Comparison of ENCODE assay signal across 23 mouse cellular contexts in the genomic region with DNA sequence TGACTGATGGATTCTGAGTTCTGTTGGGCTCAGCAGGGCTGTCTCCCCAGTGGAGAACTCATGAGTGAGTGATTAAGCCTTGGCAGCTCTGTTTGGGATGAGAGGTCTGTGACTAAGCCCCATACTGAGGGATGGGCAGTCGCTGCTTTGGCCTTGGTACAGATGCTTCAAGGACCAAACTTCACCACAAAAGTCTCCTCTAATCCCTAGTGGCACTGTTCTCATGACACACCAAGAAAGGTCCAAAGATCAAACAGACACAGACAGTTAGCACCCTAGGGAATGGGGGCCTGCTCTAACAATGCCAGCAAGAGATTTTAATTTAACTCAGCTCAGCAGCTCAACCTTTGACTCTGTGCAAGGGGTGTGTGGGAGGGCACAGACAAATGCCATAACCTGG. TPM values are rescaled to one million over a fixed set of nuclear protein-coding genes. Genes with fewer than 3 reads are reported as not detected.
A peak's percentile ranks its signal among the peaks of the same experiment; 100 is the strongest.
DNase-seq lines count a peak whose midpoint lies in the region; ATAC-seq and TF ChIP-seq lines count a peak whose summit lies in the region.
"Had no signal": no experiment of that assay in that cellular context is flagged by ENCODE, and none has a peak within 500 bp of the region (broad histone marks: within the 10 kb centered on the region; RNA-seq: fewer than 3 reads in every experiment).

No protein-coding gene starts in this region.

- H3K27me3 ChIP-seq in liver, embryonic 13.5 days: no peaks in the 10 kb centered on the region
- no peaks in the 10 kb centered on the region for H3K27me3 ChIP-seq in liver, embryonic 15.5 days
- no peaks in the 10 kb centered on the region for H3K27me3 ChIP-seq in hindbrain, embryonic 11.5 days (ENCODE audit: control insufficient read depth, insufficient read depth, low read length)
- no peaks in the 10 kb centered on the region for H3K27me3 ChIP-seq in forebrain, postnatal 0 days (ENCODE audit: insufficient read depth, low read length)
- H3K27me3 ChIP-seq: neural tube, embryonic 12.5 days; Patski had no signal

- H3K27ac ChIP-seq in liver, embryonic 13.5 days: peak overlapping the region; percentile 7
- H3K27ac ChIP-seq in liver, embryonic 15.5 days (replicated peaks): peak overlapping the region; percentile 56
- H3K27ac ChIP-seq in hindbrain, embryonic 11.5 days (ENCODE audit: low read depth, low read length): no peak overlapping the region
- no peak overlapping the region for H3K27ac ChIP-seq in forebrain, postnatal 0 days (ENCODE audit: low read depth, low read length)
- H3K27ac ChIP-seq: embryonic facial prominence, embryonic 10.5 days; heart, embryonic 10.5 days; neural tube, embryonic 12.5 days had no signal

- no peak for DNase-seq in liver, embryonic 13.5 days
- DNase-seq in liver: no peak
- peak; percentile 55 for DNase-seq in adrenal gland, postnatal 14 days
- DNase-seq in kidney, adult 8-10 months: peak; percentile 72 to 88
- no peak for DNase-seq in hindbrain, embryonic 11.5 days (ENCODE audit: low spot score)
- DNase-seq in forebrain, postnatal 0 days: no peak
- DNase-seq: cerebellum, postnatal 25 days; gastrocnemius, postnatal 10 days; heart, postnatal 14 days; layer of hippocampus, adult 9-11 months; right cerebral cortex, postnatal 25 days had no signal

- H3K4me2 ChIP-seq in liver, embryonic 13.5 days: no peak overlapping the region
- no peak overlapping the region for H3K4me2 ChIP-seq in liver, embryonic 15.5 days
- H3K4me2 ChIP-seq in hindbrain, embryonic 11.5 days (replicated peaks; ENCODE audit: low read depth, low read length): no peak overlapping the region
- no peak overlapping the region for H3K4me2 ChIP-seq in forebrain, postnatal 0 days (ENCODE audit: low read depth)
- H3K4me2 ChIP-seq: neural tube, embryonic 12.5 days had no signal

- H3K4me1 ChIP-seq in liver, embryonic 13.5 days (replicated peaks): peaks cover 55% of the 10 kb centered on the region
- H3K4me1 ChIP-seq in liver, embryonic 15.5 days (replicated peaks): peaks cover 51% of the 10 kb centered on the region
- no peaks in the 10 kb centered on the region for H3K4me1 ChIP-seq in hindbrain, embryonic 11.5 days (replicated peaks; ENCODE audit: control insufficient read depth, insufficient read depth, low read length)
- H3K4me1 ChIP-seq in forebrain, postnatal 0 days (ENCODE audit: insufficient read depth): no peaks in the 10 kb centered on the region
- H3K4me1 ChIP-seq: embryonic facial prominence, embryonic 10.5 days had no signal

- ATAC-seq in liver, embryonic 13.5 days (ENCODE audit: low read depth): no peak
- no peak for ATAC-seq in liver, embryonic 15.5 days (ENCODE audit: insufficient read depth)
- no peak for ATAC-seq in hindbrain, embryonic 11.5 days (ENCODE audit: low FRiP score)
- ATAC-seq in forebrain, postnatal 0 days: no peak
- ATAC-seq: hindbrain, embryonic 16.5 days; lung, postnatal 0 days; midbrain, embryonic 16.5 days; Patski had no signal

- H3K9me3 ChIP-seq in liver, embryonic 13.5 days (replicated peaks): no peaks in the 10 kb centered on the region
- no peaks in the 10 kb centered on the region for H3K9me3 ChIP-seq in liver, embryonic 15.5 days (replicated peaks)
- no peaks in the 10 kb centered on the region for H3K9me3 ChIP-seq in hindbrain, embryonic 11.5 days (ENCODE audit: control insufficient read depth, low read length)
- no peaks in the 10 kb centered on the region for H3K9me3 ChIP-seq in forebrain, postnatal 0 days (ENCODE audit: low read length)
- H3K9me3 ChIP-seq: embryonic facial prominence, embryonic 10.5 days; heart, embryonic 10.5 days; megakaryocyte, embryonic 14.5 days; neural tube, embryonic 12.5 days had no signal

- H3K4me3 ChIP-seq in liver, embryonic 13.5 days (replicated peaks): no peak overlapping the region
- H3K4me3 ChIP-seq in liver, embryonic 15.5 days (replicated peaks): no peak overlapping the region
- no peak overlapping the region for H3K4me3 ChIP-seq in hindbrain, embryonic 11.5 days (ENCODE audit: low read depth, low read length)
- no peak overlapping the region for H3K4me3 ChIP-seq in forebrain, postnatal 0 days (ENCODE audit: low read depth, low read length)
- H3K4me3 ChIP-seq: embryonic facial prominence, embryonic 10.5 days; erythroblast, embryonic 14.5 days; heart, embryonic 10.5 days; megakaryocyte, embryonic 14.5 days; neural tube, embryonic 12.5 days had no signal

- TF ChIP-seq CTCF in forebrain, postnatal 0 days (IDR thresholded peaks at IDR 0.05; ENCODE audit: low read depth): no peak

- no peaks in the 10 kb centered on the region for H3K36me3 ChIP-seq in liver, embryonic 13.5 days
- no peaks in the 10 kb centered on the region for H3K36me3 ChIP-seq in liver, embryonic 15.5 days (replicated peaks)
- no peaks in the 10 kb centered on the region for H3K36me3 ChIP-seq in hindbrain, embryonic 11.5 days (ENCODE audit: control insufficient read depth, insufficient read depth, low read length)
- no peaks in the 10 kb centered on the region for H3K36me3 ChIP-seq in forebrain, postnatal 0 days (ENCODE audit: insufficient read depth)
- H3K36me3 ChIP-seq: embryonic facial prominence, embryonic 10.5 days; heart, embryonic 10.5 days; neural tube, embryonic 12.5 days had no signal

- H3K9ac ChIP-seq in liver, embryonic 13.5 days: peak overlapping the region; percentile 39; the same call in 1 of the 2 replicates
- H3K9ac ChIP-seq in liver, embryonic 15.5 days: no peak overlapping the region
- H3K9ac ChIP-seq in hindbrain, embryonic 11.5 days (ENCODE audit: low read depth, low read length): no peak overlapping the region
- no peak overlapping the region for H3K9ac ChIP-seq in forebrain, postnatal 0 days
- H3K9ac ChIP-seq: neural tube, embryonic 12.5 days had no signal

- 58% methylated on average over 1 of the region's 1 CpGs for WGBS in liver, embryonic 13.5 days (ENCODE audit: insufficient replicate concordance)
- 72% methylated on average over 1 of the region's 1 CpGs for WGBS in liver, embryonic 15.5 days (ENCODE audit: insufficient replicate concordance)
- 68% methylated on average over 1 of the region's 1 CpGs for WGBS in hindbrain, embryonic 11.5 days
- WGBS in forebrain, postnatal 0 days: 78% methylated on average over 1 of the region's 1 CpGs

RNA-seq across cellular contexts. Expression of a gene that starts 27.5 kb away (rescaled TPM):
- 47.2 and 53.9 TPM in 2 replicates for polyA plus RNA-seq in liver, embryonic 13.5 days (2015; fragmentation: Nextera tagmentation; extraction: Ambion mirVana)
- total RNA-seq in adrenal gland, postnatal 14 days (2021): 53.0 and 59.5 TPM in 2 replicates
- polyA plus RNA-seq in liver, embryonic 15.5 days (2015; fragmentation: Nextera tagmentation; extraction: Ambion mirVana): 46.3 and 46.5 TPM in 2 replicates
- polyA plus RNA-seq in hindbrain, embryonic 11.5 days (2014; fragmentation: Nextera tagmentation; extraction: Ambion mirVana): 47.2 and 54.4 TPM in 2 replicates
- 104 and 114 TPM in 2 replicates for total RNA-seq in forebrain, postnatal 0 days (2014; rRNA removed)
- polyA plus RNA-seq in forebrain, postnatal 0 days (2015; fragmentation: Nextera tagmentation; extraction: Ambion mirVana): 19.4 and 22.2 TPM in 2 replicates

RNA-seq across cellular contexts. Expression of a gene that starts 40.7 kb away (rescaled TPM):
- polyA plus RNA-seq in liver, embryonic 13.5 days (2015; fragmentation: Nextera tagmentation; extraction: Ambion mirVana): not detected in 2 replicates
- not detected in 2 replicates for total RNA-seq in adrenal gland, postnatal 14 days (2021)
- not detected in 2 replicates for polyA plus RNA-seq in liver, embryonic 15.5 days (2015; fragmentation: Nextera tagmentation; extraction: Ambion mirVana)
- polyA plus RNA-seq in hindbrain, embryonic 11.5 days (2014; fragmentation: Nextera tagmentation; extraction: Ambion mirVana): not detected in 2 replicates
- not detected in 2 replicates for total RNA-seq in forebrain, postnatal 0 days (2014; rRNA removed)
- not detected in 2 replicates for polyA plus RNA-seq in forebrain, postnatal 0 days (2015; fragmentation: Nextera tagmentation; extraction: Ambion mirVana)
- total RNA-seq: gastrocnemius, postnatal 10 days; heart, postnatal 14 days; left cerebral cortex, postnatal 10 days had no signal
- polyA plus RNA-seq: embryonic facial prominence, embryonic 10.5 days; erythroblast, embryonic 14.5 days; heart, embryonic 10.5 days; hindbrain, embryonic 16.5 days; limb, embryonic 14.5 days; lung, postnatal 0 days; midbrain, embryonic 16.5 days; neural tube, embryonic 12.5 days; Patski had no signal

RNA-seq across cellular contexts. Expression of a gene that starts 43.5 kb away (rescaled TPM):
- 0.25 TPM in 1 of 2 replicates, not detected in the other for polyA plus RNA-seq in liver, embryonic 13.5 days (2015; fragmentation: Nextera tagmentation; extraction: Ambion mirVana)
- total RNA-seq in adrenal gland, postnatal 14 days (2021): not detected in 2 replicates
- polyA plus RNA-seq in liver, embryonic 15.5 days (2015; fragmentation: Nextera tagmentation; extraction: Ambion mirVana): 0.07 and 0.10 TPM in 2 replicates
- polyA plus RNA-seq in hindbrain, embryonic 11.5 days (2014; fragmentation: Nextera tagmentation; extraction: Ambion mirVana): not detected in 2 replicates
- total RNA-seq in forebrain, postnatal 0 days (2014; rRNA removed): not detected in 2 replicates
- not detected in 2 replicates for polyA plus RNA-seq in forebrain, postnatal 0 days (2015; fragmentation: Nextera tagmentation; extraction: Ambion mirVana)
- total RNA-seq: gastrocnemius, postnatal 10 days; heart, postnatal 14 days; left cerebral cortex, postnatal 10 days had no signal
- polyA plus RNA-seq: erythroblast, embryonic 14.5 days; heart, embryonic 10.5 days; hindbrain, embryonic 16.5 days; limb, embryonic 14.5 days had no signal

Comparison
In these comparisons a context has a peak if more than half of its experiments do, and no peak if none do; other contexts are left out.
1. DNase-seq: peak in adrenal gland, postnatal 14 days (single experiment) and kidney, adult 8-10 months (2 of 2); none in liver, embryonic 13.5 days (single experiment), liver (single experiment), hindbrain, embryonic 11.5 days (single experiment) and forebrain, postnatal 0 days (single experiment).
2. H3K27ac ChIP-seq: peak in liver, embryonic 13.5 days (single experiment) and liver, embryonic 15.5 days (single experiment); none in hindbrain, embryonic 11.5 days (single experiment) and forebrain, postnatal 0 days (single experiment).